Mouse (Mus musculus) heart, embryonic 16.5 days (tissue): Measurements from ENCODE around the gene Rpl3. TPM values are rescaled to one million over a fixed set of nuclear protein-coding genes. Genes with fewer than 3 reads are reported as not detected.

Source experiments
- ATAC-seq: fragments of 200-750 bp; cut with Nextera tagmentation; replicated peaks from 2 replicates; pipeline ENCODE4 v1.8.0; 2017; ENCODE audit warnings: moderate number of reproducible peaks; ENCODE audit not compliant: insufficient read depth, low FRiP score; ENCODE audit errors: extremely low read depth
- H3K27ac ChIP-seq: fragments of 300-500 bp; sonication (generic); 2 replicates; pipeline ENCODE4 v1.5.1; 2014; ENCODE audit warnings: mild to moderate bottlenecking, low read length, control low read depth, moderate library complexity
- H3K27me3 ChIP-seq: fragments of 300-500 bp; sonication (generic); 2 replicates; pipeline ENCODE4 v1.6.1; 2014; ENCODE audit warnings: low read length, mixed read lengths; ENCODE audit not compliant: control insufficient read depth, insufficient read depth
- H3K36me3 ChIP-seq: fragments of 300-500 bp; sonication (generic); 2 replicates; pipeline ENCODE4 v1.6.1; 2014; ENCODE audit not compliant: control insufficient read depth, insufficient read depth
- H3K4me1 ChIP-seq: fragments of 300-500 bp; sonication (generic); 2 replicates; pipeline ENCODE4 v1.6.1; 2014; ENCODE audit warnings: low read length, mixed read lengths; ENCODE audit not compliant: control insufficient read depth, insufficient read depth
- H3K4me2 ChIP-seq: fragments of 300-500 bp; sonication (generic); 2 replicates; pipeline ENCODE4 v1.6.1; 2014; ENCODE audit warnings: low read depth, mild to moderate bottlenecking, control low read depth, low read length
- H3K4me3 ChIP-seq: fragments of 300-500 bp; sonication (generic); 2 replicates; pipeline ENCODE4 v1.5.1; 2014; ENCODE audit warnings: mild to moderate bottlenecking, control low read depth, low read length
- H3K9ac ChIP-seq: fragments of 300-500 bp; sonication (generic); 2 replicates; pipeline ENCODE4 v1.6.1; 2014; ENCODE audit warnings: low read length, control low read depth
- H3K9me3 ChIP-seq: fragments of 300-500 bp; sonication (generic); replicated peaks from 2 replicates; pipeline ENCODE4 v1.6.1; 2016; ENCODE audit warnings: low read length; ENCODE audit not compliant: control insufficient read depth
- WGBS: fragments of 180-500 bp; shearing (Covaris S2); extraction: QIAGEN DNeasy Blood & Tissue Kit; methylation state at CpG from one replicate; pipeline ENCODE4 v1.1.7; 2014; 5-methylcytosine and 5-hydroxymethylcytosine counted together
- polyA plus RNA-seq: library from polyadenylated mRNA; unstranded; fragments of >200 nt; fragmentation: Nextera tagmentation; extraction: Ambion mirVana; gene quantifications from 2 replicates; pipeline ENCODE4 v1.2.1, GENCODE M21; 2015

Gene Rpl3
- polyA plus RNA-seq, 1 experiment from 2014 or later = 606 TPM

DNA sequence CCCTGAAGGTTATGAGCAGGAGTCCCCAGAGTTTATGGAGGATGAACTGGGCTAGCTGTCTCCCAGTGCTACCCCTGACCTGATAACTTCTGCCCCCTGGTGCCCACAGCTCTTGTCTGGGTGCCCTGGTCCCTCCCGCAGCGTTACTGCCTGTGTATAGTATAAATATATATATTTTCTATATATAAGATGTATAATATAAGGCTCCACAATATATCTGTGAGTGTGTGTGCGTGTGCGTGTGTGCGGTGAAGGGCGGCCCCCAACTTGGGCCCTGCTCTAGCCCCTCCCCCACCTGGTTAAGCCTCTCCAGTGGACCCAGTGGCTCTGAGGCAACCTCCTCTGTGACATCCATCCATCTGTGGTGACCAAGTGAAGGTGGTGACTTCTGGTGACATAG, 27.4 kb upstream of the Rpl3 start:
- Histone ChIP-seq H3K27me3 (no peaks in the 10 kb centered on the region), H3K9ac (no peak overlapping the region), H3K4me1 (no peaks in the 10 kb centered on the region), H3K36me3 (no peaks in the 10 kb centered on the region), H3K4me3 (no peak overlapping the region), H3K27ac (no peak overlapping the region), H3K9me3 (no peaks in the 10 kb centered on the region), H3K4me2 (no peak overlapping the region)
- ATAC-seq = no peak
- 89% methylated on average over 6 of the region's 6 CpGs for WGBS

DNA sequence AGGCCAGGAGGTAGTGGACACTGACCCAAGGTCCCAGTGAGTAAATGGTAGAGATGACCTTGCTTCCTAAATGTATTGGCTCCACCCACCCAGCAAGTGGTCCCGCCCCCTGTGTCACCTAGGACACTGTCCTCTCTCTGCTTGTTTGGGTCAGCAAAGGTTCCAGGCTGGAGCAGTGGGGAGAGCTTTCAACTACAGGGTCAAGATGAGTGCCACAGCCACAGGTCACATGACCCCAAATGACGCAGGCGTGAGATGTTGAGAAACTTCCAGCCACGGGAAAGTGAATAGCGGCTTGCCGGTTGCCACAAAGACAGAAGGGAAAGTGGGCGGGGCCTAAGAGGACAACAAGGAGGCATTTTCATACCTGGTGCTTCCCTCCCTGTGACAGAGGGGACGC, 25.5 kb upstream of the Rpl3 start:
- ATAC-seq = no peak
- 61% methylated on average over 8 of the region's 8 CpGs for WGBS
- Histone ChIP-seq H3K4me1 (no peaks in the 10 kb centered on the region), H3K4me3 (no peak overlapping the region), H3K27me3 (no peaks in the 10 kb centered on the region), H3K27ac (no peak overlapping the region), H3K4me2 (no peak overlapping the region), H3K9me3 (peaks cover 4% of the 10 kb centered on the region; the same call in 1 of the 2 replicates), H3K36me3 (no peaks in the 10 kb centered on the region), H3K9ac (no peak overlapping the region)

GRCm38 (mm10) chr15:80115866-80116794, 24.5 kb upstream of the Rpl3 start:
- H3K4me3 ChIP-seq = no peak overlapping the region
- WGBS = 63% methylated on average over 13 of the region's 13 CpGs

DNA sequence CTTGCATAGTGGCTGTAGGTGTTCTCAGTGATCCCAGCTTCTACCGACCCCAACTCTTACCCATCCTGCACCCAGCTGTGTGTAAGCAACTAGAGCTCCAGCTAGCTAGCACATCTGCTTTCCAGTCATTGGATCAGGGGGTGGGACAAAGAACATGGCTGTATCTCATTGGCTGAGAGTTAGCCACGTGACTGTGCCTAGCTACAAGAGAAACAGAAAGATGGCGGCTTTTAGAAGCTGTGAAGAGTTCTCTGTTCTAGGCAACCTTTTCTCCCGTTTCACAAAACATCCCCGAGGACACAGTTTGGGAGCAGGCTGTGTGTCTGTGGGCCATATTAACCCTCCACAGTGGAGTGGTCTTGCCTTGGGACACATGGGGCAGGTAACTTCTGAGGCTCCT, 23.6 kb upstream of the Rpl3 start:
- H3K27ac ChIP-seq = no peak overlapping the region
- no peaks in the 10 kb centered on the region for H3K36me3 ChIP-seq
- H3K9me3 ChIP-seq = peaks cover 4% of the 10 kb centered on the region; the same call in 1 of the 2 replicates
- H3K4me3 ChIP-seq = no peak overlapping the region
- no peak for ATAC-seq
- no peaks in the 10 kb centered on the region for H3K27me3 ChIP-seq
- WGBS = 57% methylated on average over 5 of the region's 5 CpGs
- no peaks in the 10 kb centered on the region for H3K4me1 ChIP-seq
- H3K9ac ChIP-seq = no peak overlapping the region
- H3K4me2 ChIP-seq = no peak overlapping the region

More at GRCm38 (mm10) chr15:80115866-80116794, 24.5 kb upstream of the Rpl3 start:
- H3K4me2 ChIP-seq = no peak overlapping the region
- H3K27me3 ChIP-seq = no peaks in the 10 kb centered on the region
- H3K36me3 ChIP-seq = no peaks in the 10 kb centered on the region
- H3K4me1 ChIP-seq = no peaks in the 10 kb centered on the region
- H3K9me3 ChIP-seq = peaks cover 4% of the 10 kb centered on the region; the same call in 1 of the 2 replicates
- ATAC-seq = no peak
- no peak overlapping the region for H3K27ac ChIP-seq
- H3K9ac ChIP-seq = no peak overlapping the region

DNA sequence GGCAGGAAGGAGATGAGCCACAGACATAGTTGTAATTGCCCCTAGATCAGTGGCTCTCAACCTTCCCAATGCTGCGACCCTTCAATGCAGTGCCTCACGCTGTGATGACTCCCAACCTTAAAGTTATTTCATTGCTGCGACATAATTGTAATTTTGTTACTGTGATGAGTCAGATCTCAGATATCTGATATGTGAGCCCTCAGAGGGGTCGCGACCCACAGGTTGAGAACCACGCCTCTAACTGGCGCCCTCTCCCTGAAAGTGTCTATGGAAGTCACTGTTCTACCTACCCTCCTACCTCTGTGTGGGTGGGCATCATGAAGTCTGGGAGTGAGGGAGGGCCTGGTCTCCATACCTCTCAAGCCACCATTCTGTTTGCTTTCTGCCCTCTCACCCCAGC, 22.7 kb upstream of the Rpl3 start:
- 92% methylated on average over 7 of the region's 7 CpGs for WGBS
- Histone ChIP-seq H3K9ac (no peak overlapping the region), H3K36me3 (no peaks in the 10 kb centered on the region), H3K9me3 (peaks cover 4% of the 10 kb centered on the region; the same call in 1 of the 2 replicates), H3K27ac (no peak overlapping the region), H3K4me1 (no peaks in the 10 kb centered on the region), H3K27me3 (no peaks in the 10 kb centered on the region), H3K4me2 (no peak overlapping the region), H3K4me3 (no peak overlapping the region)
- no peak for ATAC-seq

- Histone ChIP-seq H3K9ac (no peak overlapping the region), H3K36me3 (no peaks in the 10 kb centered on the region), H3K4me2 (no peak overlapping the region), H3K27ac (no peak overlapping the region), H3K4me1 (no peaks in the 10 kb centered on the region), H3K9me3 (peaks cover 4% of the 10 kb centered on the region; the same call in 1 of the 2 replicates), H3K27me3 (no peaks in the 10 kb centered on the region), H3K4me3 (no peak overlapping the region)
- no peak for ATAC-seq
- whole genome bisulfite sequencing = 53% methylated on average over 2 of the region's 2 CpGs
Measured at GRCm38 (mm10) chr15:80112499-80112898, 20.8 kb upstream of the Rpl3 start.

GRCm38 (mm10) chr15:80111436-80111835, 19.8 kb upstream of the Rpl3 start:
- Histone ChIP-seq H3K4me2 (no peak overlapping the region), H3K4me1 (no peaks in the 10 kb centered on the region), H3K9ac (no peak overlapping the region), H3K4me3 (no peak overlapping the region), H3K27ac (no peak overlapping the region), H3K36me3 (no peaks in the 10 kb centered on the region), H3K9me3 (peaks cover 4% of the 10 kb centered on the region; the same call in 1 of the 2 replicates), H3K27me3 (no peaks in the 10 kb centered on the region)
- WGBS = 80% methylated on average over 12 of the region's 12 CpGs
- no peak for ATAC-seq

DNA sequence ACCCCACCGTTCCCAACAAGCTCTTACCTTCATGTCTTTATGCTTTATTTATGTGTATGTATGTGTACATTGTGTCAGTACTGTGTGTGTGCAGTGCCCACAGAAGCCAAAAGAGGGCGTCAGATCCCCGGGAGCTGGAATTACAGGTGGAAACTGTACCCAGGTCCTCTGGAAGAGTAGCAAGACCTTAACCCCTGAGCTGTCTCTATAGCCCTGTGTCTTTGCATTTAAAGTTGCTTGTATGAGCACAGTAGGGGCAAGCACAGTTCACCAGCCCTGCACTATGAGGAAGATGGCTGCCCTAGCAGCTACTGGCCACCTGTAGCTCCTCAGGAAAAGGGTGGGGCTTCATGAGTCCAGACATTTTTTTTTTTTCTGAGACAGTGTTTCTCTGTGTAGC, 15.9 kb upstream of the Rpl3 start:
- Histone ChIP-seq H3K4me2 (no peak overlapping the region), H3K27ac (no peak overlapping the region), H3K27me3 (no peaks in the 10 kb centered on the region), H3K9ac (no peak overlapping the region), H3K36me3 (no peaks in the 10 kb centered on the region), H3K4me3 (no peak overlapping the region), H3K4me1 (no peaks in the 10 kb centered on the region; the same call in 1 of the 2 replicates), H3K9me3 (peaks cover 2% of the 10 kb centered on the region; the same call in 1 of the 2 replicates)
- 83% methylated on average over 3 of the region's 3 CpGs for WGBS
- no peak for ATAC-seq

DNA sequence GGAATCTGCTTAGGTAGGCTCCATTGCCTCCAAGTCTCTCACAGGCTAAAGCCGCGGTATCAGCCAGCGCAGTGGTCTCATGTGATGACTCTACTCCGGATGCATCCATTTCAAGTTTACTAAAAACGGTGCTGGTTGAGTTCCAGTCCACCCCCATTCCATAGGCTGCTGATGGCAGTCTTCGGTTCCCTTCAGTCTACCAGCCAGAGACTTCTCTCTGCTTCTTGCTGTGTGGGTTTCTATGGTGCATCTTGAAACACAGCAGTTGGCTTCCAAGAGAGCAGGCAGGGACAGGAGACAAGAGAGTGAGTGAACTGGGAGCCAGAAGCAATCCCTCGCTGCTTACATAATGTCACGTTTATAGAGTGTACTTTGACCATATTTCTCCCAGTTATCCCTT, 15.5 kb upstream of the Rpl3 start:
- Histone ChIP-seq H3K27me3 (no peaks in the 10 kb centered on the region), H3K36me3 (no peaks in the 10 kb centered on the region), H3K9me3 (no peaks in the 10 kb centered on the region), H3K4me1 (no peaks in the 10 kb centered on the region; the same call in 1 of the 2 replicates), H3K4me3 (no peak overlapping the region), H3K9ac (no peak overlapping the region), H3K4me2 (no peak overlapping the region), H3K27ac (no peak overlapping the region)
- 93% methylated on average over 8 of the region's 8 CpGs for WGBS
- ATAC-seq = no peak
